Mouse (Mus musculus): ENCODE measurements at regions not wholly inside any gene's neighbourhood (a gene's known extent, or its start where the extent isn't known, plus 50 kb on each side); places are given as distances from the start of the nearest gene placed in this dataset.

- DNase-seq (ENCODE audit: low spot score), result peak; percentile 7
- H3K4me1 ChIP-seq (ENCODE audit: control insufficient read depth, insufficient read depth, low read length), result no peaks in the 10 kb centered on the region
- H3K27ac ChIP-seq (ENCODE audit: low read depth, low read length), result no peak overlapping the region
- no peak overlapping the region for H3K4me3 ChIP-seq (ENCODE audit: low read depth, low read length)
- H3K4me2 ChIP-seq (ENCODE audit: low read length), result no peak overlapping the region
- peak; percentile 61; the same call in 1 of the 2 replicates for ATAC-seq
- WGBS, result 55% methylated on average over 4 of the region's 4 CpGs
- no peaks in the 10 kb centered on the region for H3K9me3 ChIP-seq (replicated peaks; ENCODE audit: control insufficient read depth, low read length)
- no peaks in the 10 kb centered on the region for H3K27me3 ChIP-seq (replicated peaks; ENCODE audit: control insufficient read depth, insufficient read depth, low read length)
- no peak overlapping the region for H3K9ac ChIP-seq (ENCODE audit: low read length)
- no peaks in the 10 kb centered on the region for H3K36me3 ChIP-seq (ENCODE audit: control insufficient read depth, insufficient read depth, low read length)
Observed at GRCm38 (mm10) chr16:25615229-25615628, 68.3 kb upstream of the Trp63 start.

- Histone ChIP-seq H3K9ac (ENCODE audit: low read length) (no peak overlapping the region), H3K36me3 (ENCODE audit: control insufficient read depth, insufficient read depth, low read length) (no peaks in the 10 kb centered on the region), H3K4me2 (ENCODE audit: low read length) (no peak overlapping the region), H3K4me3 (ENCODE audit: low read depth, low read length) (no peak overlapping the region), H3K27me3 (replicated peaks; ENCODE audit: control insufficient read depth, insufficient read depth, low read length) (no peaks in the 10 kb centered on the region), H3K9me3 (replicated peaks; ENCODE audit: control insufficient read depth, low read length) (no peaks in the 10 kb centered on the region), H3K4me1 (ENCODE audit: control insufficient read depth, insufficient read depth, low read length) (no peaks in the 10 kb centered on the region), H3K27ac (ENCODE audit: low read depth, low read length) (no peak overlapping the region)
- ATAC-seq (no peak), DNase-seq (ENCODE audit: low spot score) (no peak)
Observed at GRCm38 (mm10) chr16:25615646-25616045, 67.9 kb upstream of the Trp63 start.

GRCm38 (mm10) chr16:25618898-25619297 is 64.7 kb upstream of the Trp63 start:
- ATAC-seq (no peak), DNase-seq (ENCODE audit: low spot score) (no peak)
- Histone ChIP-seq H3K9ac (ENCODE audit: low read length) (no peak overlapping the region), H3K27ac (ENCODE audit: low read depth, low read length) (no peak overlapping the region), H3K4me1 (ENCODE audit: control insufficient read depth, insufficient read depth, low read length) (no peaks in the 10 kb centered on the region), H3K36me3 (ENCODE audit: control insufficient read depth, insufficient read depth, low read length) (no peaks in the 10 kb centered on the region), H3K9me3 (replicated peaks; ENCODE audit: control insufficient read depth, low read length) (no peaks in the 10 kb centered on the region), H3K4me2 (ENCODE audit: low read length) (no peak overlapping the region), H3K27me3 (replicated peaks; ENCODE audit: control insufficient read depth, insufficient read depth, low read length) (no peaks in the 10 kb centered on the region), H3K4me3 (ENCODE audit: low read depth, low read length) (no peak overlapping the region)
- 89% methylated on average over 4 of the region's 4 CpGs for WGBS

- whole genome bisulfite sequencing, result 52% methylated on average over 2 of the region's 2 CpGs
- no peaks in the 10 kb centered on the region for H3K27me3 ChIP-seq (replicated peaks; ENCODE audit: control insufficient read depth, insufficient read depth, low read length)
- H3K4me2 ChIP-seq (ENCODE audit: low read length), result no peak overlapping the region
- ATAC-seq (no peak), DNase-seq (ENCODE audit: low spot score) (no peak)
- no peaks in the 10 kb centered on the region for H3K4me1 ChIP-seq (ENCODE audit: control insufficient read depth, insufficient read depth, low read length)
- no peak overlapping the region for H3K27ac ChIP-seq (ENCODE audit: low read depth, low read length)
- H3K36me3 ChIP-seq (ENCODE audit: control insufficient read depth, insufficient read depth, low read length), result no peaks in the 10 kb centered on the region
- no peaks in the 10 kb centered on the region for H3K9me3 ChIP-seq (replicated peaks; ENCODE audit: control insufficient read depth, low read length)
- no peak overlapping the region for H3K9ac ChIP-seq (ENCODE audit: low read length)
- H3K4me3 ChIP-seq (ENCODE audit: low read depth, low read length), result no peak overlapping the region
Observed at GRCm38 (mm10) chr16:25622651-25623050, 60.9 kb upstream of the Trp63 start.

- Histone ChIP-seq H3K27ac (ENCODE audit: low read depth, low read length) (no peak overlapping the region), H3K9me3 (replicated peaks; ENCODE audit: control insufficient read depth, low read length) (no peaks in the 10 kb centered on the region), H3K27me3 (replicated peaks; ENCODE audit: control insufficient read depth, insufficient read depth, low read length) (no peaks in the 10 kb centered on the region), H3K9ac (ENCODE audit: low read length) (no peak overlapping the region), H3K36me3 (ENCODE audit: control insufficient read depth, insufficient read depth, low read length) (no peaks in the 10 kb centered on the region), H3K4me3 (ENCODE audit: low read depth, low read length) (no peak overlapping the region), H3K4me2 (ENCODE audit: low read length) (no peak overlapping the region), H3K4me1 (ENCODE audit: control insufficient read depth, insufficient read depth, low read length) (no peaks in the 10 kb centered on the region)
- 69% methylated on average over 1 of the region's 1 CpGs for WGBS
- ATAC-seq (no peak), DNase-seq (ENCODE audit: low spot score) (no peak)
Observed at GRCm38 (mm10) chr16:25623986-25624623, 59.5 kb upstream of the Trp63 start.

GRCm38 (mm10) chr16:25629750-25630149 is 53.8 kb upstream of the Trp63 start:
- no peak overlapping the region for H3K9ac ChIP-seq (ENCODE audit: low read length)
- no peaks in the 10 kb centered on the region for H3K9me3 ChIP-seq (replicated peaks; ENCODE audit: control insufficient read depth, low read length)
- DNase-seq (ENCODE audit: low spot score), result no peak
- no peak for ATAC-seq
- no peaks in the 10 kb centered on the region for H3K27me3 ChIP-seq (replicated peaks; ENCODE audit: control insufficient read depth, insufficient read depth, low read length)
- no peaks in the 10 kb centered on the region for H3K36me3 ChIP-seq (ENCODE audit: control insufficient read depth, insufficient read depth, low read length)
- no peak overlapping the region for H3K4me3 ChIP-seq (ENCODE audit: low read depth, low read length)
- H3K4me1 ChIP-seq (ENCODE audit: control insufficient read depth, insufficient read depth, low read length), result no peaks in the 10 kb centered on the region
- H3K27ac ChIP-seq (ENCODE audit: low read depth, low read length), result no peak overlapping the region
- 70% methylated on average over 3 of the region's 3 CpGs for WGBS
- H3K4me2 ChIP-seq (ENCODE audit: low read length), result no peak overlapping the region

- DNase-seq (ENCODE audit: low spot score), result peak; percentile 37
- H3K9me3 ChIP-seq (replicated peaks; ENCODE audit: control insufficient read depth, low read length), result no peaks in the 10 kb centered on the region
- no peak overlapping the region for H3K27ac ChIP-seq (ENCODE audit: low read depth, low read length)
- no peak overlapping the region for H3K4me3 ChIP-seq (ENCODE audit: low read depth, low read length)
- no peak overlapping the region for H3K9ac ChIP-seq (ENCODE audit: low read length)
- no peaks in the 10 kb centered on the region for H3K27me3 ChIP-seq (replicated peaks; ENCODE audit: control insufficient read depth, insufficient read depth, low read length)
- no peak overlapping the region for H3K4me2 ChIP-seq (ENCODE audit: low read length)
- no peak for ATAC-seq
- no peaks in the 10 kb centered on the region for H3K4me1 ChIP-seq (ENCODE audit: control insufficient read depth, insufficient read depth, low read length)
- WGBS, result 69% methylated on average over 6 of the region's 6 CpGs
- no peaks in the 10 kb centered on the region for H3K36me3 ChIP-seq (ENCODE audit: control insufficient read depth, insufficient read depth, low read length)
Observed at GRCm38 (mm10) chr16:25631139-25631716, 52.3 kb upstream of the Trp63 start.
